Comparison of ENCODE assay signal across 11 mouse cellular contexts in genomic region chr11:35337493-35337892, GRCm38 (mm10).
DNase-seq lines count a peak whose midpoint lies in the region; TF ChIP-seq lines count a peak whose summit lies in the region.
"Had no signal": no experiment of that assay in that cellular context is flagged by ENCODE, and none has a peak within 500 bp of the region (broad histone marks: within the 10 kb centered on the region; RNA-seq: fewer than 3 reads in every experiment).

No protein-coding gene starts in this region.

- no peak for TF ChIP-seq CTCF in kidney, adult 2 months (conservative IDR thresholded peaks at IDR 0.05; ENCODE audit: insufficient read depth, insufficient read length, low read depth, low read length)
- TF ChIP-seq CTCF in cerebellum, adult 2 months (IDR thresholded peaks at IDR 0.05; ENCODE audit: borderline replicate concordance, insufficient read depth, low read depth, low read length): no peak

- H3K36me3 ChIP-seq in kidney, adult 2 months (ENCODE audit: control insufficient read depth, insufficient read depth, low read length): no peaks in the 10 kb centered on the region
- H3K36me3 ChIP-seq: intestine, embryonic 15.5 days; limb, embryonic 13.5 days had no signal

- TF ChIP-seq POLR2A in kidney, adult 2 months (IDR thresholded peaks at IDR 0.05; ENCODE audit: low read depth, low read length): no peak
- no peak for TF ChIP-seq POLR2A in cerebellum, adult 2 months (IDR thresholded peaks at IDR 0.05; ENCODE audit: borderline replicate concordance, insufficient read depth, low read length)

- H3K27ac ChIP-seq in kidney, adult 2 months (ENCODE audit: insufficient read depth, low read depth, low read length): no peak overlapping the region
- no peak overlapping the region for H3K27ac ChIP-seq in cerebellum, adult 2 months (ENCODE audit: insufficient read depth, low read length)
- H3K27ac ChIP-seq: intestine, embryonic 15.5 days; limb, embryonic 13.5 days had no signal

- no peak overlapping the region for H3K4me3 ChIP-seq in kidney, adult 2 months (ENCODE audit: insufficient read depth, low read depth, low read length)
- no peak overlapping the region for H3K4me3 ChIP-seq in cerebellum, adult 2 months (replicated peaks; ENCODE audit: insufficient read depth, low read depth, low read length)
- H3K4me3 ChIP-seq: intestine, embryonic 15.5 days; limb, embryonic 13.5 days had no signal

- no peaks in the 10 kb centered on the region for H3K27me3 ChIP-seq in kidney, adult 2 months (replicated peaks; ENCODE audit: control insufficient read depth, insufficient read depth, low read length)
- no peaks in the 10 kb centered on the region for H3K27me3 ChIP-seq in cerebellum, adult 2 months (ENCODE audit: control insufficient read depth, insufficient read depth, low read length)
- H3K27me3 ChIP-seq: intestine, embryonic 15.5 days had no signal

- no peaks in the 10 kb centered on the region for H3K4me1 ChIP-seq in kidney, adult 2 months (ENCODE audit: control insufficient read depth, insufficient read depth, low read length)
- H3K4me1 ChIP-seq in cerebellum, adult 2 months (ENCODE audit: control insufficient read depth, insufficient read depth, low read length): peaks cover 32% of the 10 kb centered on the region
- H3K4me1 ChIP-seq: intestine, embryonic 15.5 days had no signal

- peak; percentile 7 for DNase-seq in kidney, adult 2 months
- DNase-seq in kidney, postnatal 25 days: no peak
- peak; percentile 30 for DNase-seq in right cerebral cortex, postnatal 14 days
- no peak for DNase-seq in right cerebral cortex, postnatal 25 days
- DNase-seq in cerebellum, adult 2 months: peak; percentile 78 to 87
- peak; percentile 9 for DNase-seq in testis, postnatal 14 days (ENCODE audit: low spot score)
- DNase-seq in Muller cell, postnatal 12 days (ENCODE audit: inconsistent ontology term): no peak
- DNase-seq in spleen, adult 12 weeks (ENCODE audit: low spot score): no peak
- DNase-seq: heart, postnatal 10 days had no signal

- 63% methylated on average over 8 of the region's 8 CpGs for WGBS in kidney, adult 2 months
- WGBS in cerebellum, adult 2 months: 25% methylated on average over 8 of the region's 8 CpGs

Comparison
In these comparisons a context has a peak if more than half of its experiments do, and no peak if none do; other contexts are left out.
1. DNase-seq: peak in kidney, adult 2 months (single experiment), right cerebral cortex, postnatal 14 days (single experiment), cerebellum, adult 2 months (2 of 2) and testis, postnatal 14 days (single experiment); none in kidney, postnatal 25 days (0 of 2), right cerebral cortex, postnatal 25 days (single experiment), Muller cell, postnatal 12 days (single experiment) and spleen, adult 12 weeks (single experiment).